Mouse (Mus musculus) kidney, adult 11 months (tissue): ENCODE measurements around the gene Rapgef5.

Experiments
- DNase-seq: peaks from one replicate; pipeline ENCODE4 v3.0.0; 2022

The Rapgef5 gene

DNA sequence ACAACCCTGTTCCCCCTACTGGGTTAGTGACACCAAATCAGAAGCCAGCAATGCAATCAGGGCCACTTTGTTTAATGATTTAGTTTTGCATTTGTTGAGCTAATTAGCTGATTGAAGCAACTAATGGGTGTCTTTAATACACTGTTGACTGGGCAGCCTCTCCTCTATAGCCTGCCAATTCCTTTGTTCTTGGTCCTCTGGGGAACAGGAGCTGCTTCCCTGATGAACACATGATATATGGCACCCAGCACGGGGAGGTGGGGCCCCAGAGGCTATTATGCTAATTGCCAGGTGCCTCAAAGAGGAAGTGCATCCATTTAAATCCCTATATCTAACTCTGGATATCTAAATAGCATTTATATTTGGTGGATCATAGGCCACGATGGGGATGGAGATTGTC lies 111.0 kb downstream of the Rapgef5 start:
- DNase-seq: no peak

DNA sequence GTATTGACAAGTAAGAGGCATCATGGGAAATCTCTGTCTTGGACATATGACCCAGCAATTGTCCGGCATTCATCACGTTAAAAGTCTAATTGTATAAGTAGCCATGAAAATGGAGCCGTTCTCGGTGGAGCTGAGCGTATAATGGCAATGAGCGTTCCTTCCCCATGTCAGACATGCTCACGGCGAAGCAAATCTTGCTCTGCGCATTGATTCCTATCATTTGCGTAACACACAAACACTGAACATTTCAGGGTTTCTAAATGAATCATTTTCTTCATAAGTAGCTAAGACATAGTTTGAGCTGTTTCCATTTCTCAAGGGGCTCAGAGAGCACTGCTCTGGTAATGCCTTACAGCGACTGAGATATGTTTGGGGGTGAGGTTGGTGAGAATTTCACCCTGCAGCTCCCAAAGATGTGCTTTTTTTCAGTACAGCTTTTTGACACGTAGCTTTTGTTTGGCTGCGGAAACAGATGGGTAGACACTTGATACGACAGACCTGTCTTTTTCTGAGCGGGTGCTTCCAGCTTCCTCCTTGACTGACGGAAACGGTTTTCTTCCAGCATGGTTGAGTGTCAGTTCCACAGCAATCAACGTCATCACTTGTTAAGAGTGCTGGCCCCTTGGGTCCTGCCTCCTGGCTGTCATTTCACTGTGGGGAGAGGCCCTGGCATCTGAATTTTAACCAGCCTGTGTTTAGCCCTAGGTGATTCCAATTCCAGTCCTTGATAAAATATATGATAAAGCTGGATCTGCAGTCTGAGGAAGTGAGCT lies 112.2 kb downstream of the Rapgef5 start:
- no peak for DNase-seq

DNA sequence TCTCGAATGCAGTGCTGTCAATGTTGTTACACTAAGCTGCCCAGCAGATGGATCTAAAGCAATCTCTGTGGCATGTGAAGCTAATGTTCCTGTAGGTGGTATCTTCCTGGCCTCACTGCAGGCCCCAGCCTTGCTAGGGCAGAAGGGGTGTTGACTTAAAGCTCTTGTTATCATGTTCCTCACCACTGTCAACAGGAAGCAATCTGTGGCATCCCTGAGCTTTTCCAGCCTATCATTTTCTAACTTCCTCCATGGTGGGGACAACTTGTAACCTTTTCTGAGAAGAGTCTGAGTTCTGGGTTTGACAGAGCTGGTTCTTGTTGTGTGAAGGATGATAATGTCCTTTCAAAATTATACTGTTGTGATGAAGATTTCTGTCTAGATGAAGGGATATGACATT lies 115.9 kb downstream of the Rapgef5 start:
- no peak for DNase-seq

DNA sequence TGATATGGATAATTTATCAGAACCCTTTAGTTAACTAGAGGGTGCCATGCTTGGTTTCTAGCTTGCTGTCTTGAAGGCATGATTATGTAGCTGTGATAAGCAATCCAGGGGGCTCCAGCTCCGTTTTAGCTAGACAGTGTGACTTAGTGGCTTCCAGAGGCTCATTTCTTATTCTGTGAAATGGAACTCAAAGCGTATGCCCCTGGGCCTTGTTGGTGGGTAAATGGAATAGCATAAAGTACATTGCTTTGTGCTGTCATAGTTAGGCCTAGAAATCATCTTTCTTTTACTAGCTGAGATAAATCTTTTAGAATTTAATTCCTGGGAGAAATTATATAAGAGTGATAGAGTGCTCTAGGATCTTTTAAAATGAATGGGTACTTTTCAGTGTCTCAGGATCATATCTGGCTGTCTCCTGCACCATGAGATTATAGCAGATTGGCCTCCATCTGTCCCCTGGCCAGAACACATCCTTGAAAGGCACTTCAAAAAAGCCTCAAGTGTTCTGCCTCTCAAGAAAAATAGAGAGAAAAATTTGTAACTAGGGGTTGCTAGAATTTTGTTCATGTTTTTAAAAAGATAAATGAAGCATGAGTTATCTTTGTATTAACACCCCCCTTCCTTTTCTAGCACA lies 120.0 kb downstream of the Rapgef5 start:
- no peak for DNase-seq

DNA sequence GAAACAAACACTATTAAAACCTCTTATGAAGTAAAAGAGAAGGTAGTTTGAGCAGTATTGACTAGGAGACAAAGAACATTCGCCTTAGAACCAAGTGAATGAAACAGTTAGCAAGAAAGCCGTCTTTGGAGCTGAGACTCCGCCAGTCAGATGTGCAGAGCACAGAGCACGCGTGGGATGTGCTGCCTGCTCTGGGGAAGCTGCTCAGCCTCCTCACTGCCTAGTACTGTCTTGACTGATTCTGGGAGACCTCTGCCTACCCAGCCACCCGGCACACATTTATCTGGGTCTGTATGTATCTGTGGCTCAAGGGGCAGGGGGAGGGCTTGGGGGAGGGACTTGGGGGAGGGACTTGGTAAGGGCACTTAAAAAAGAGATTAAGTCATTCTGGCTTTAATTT lies 120.7 kb downstream of the Rapgef5 start:
- no peak for DNase-seq

DNA sequence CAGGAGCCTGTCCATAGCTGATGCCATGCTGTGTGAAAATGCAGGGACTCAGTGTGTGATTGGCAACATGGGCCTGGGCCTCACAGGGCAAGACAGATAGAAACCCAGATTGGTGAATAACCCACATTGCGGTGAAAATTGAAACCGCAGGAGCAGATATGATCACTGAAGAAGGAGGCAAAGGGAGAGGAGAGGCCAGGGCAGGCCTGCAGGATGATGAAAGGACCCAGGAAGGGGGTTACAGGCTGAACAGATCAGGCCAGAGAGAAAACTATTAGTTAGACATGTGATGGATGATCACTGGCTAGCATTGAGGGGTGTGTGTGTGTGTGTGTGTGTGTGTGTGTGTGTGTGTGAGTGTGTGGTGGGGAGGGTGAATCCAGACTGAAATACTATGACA lies 122.6 kb downstream of the Rapgef5 start:
- no peak for DNase-seq

DNA sequence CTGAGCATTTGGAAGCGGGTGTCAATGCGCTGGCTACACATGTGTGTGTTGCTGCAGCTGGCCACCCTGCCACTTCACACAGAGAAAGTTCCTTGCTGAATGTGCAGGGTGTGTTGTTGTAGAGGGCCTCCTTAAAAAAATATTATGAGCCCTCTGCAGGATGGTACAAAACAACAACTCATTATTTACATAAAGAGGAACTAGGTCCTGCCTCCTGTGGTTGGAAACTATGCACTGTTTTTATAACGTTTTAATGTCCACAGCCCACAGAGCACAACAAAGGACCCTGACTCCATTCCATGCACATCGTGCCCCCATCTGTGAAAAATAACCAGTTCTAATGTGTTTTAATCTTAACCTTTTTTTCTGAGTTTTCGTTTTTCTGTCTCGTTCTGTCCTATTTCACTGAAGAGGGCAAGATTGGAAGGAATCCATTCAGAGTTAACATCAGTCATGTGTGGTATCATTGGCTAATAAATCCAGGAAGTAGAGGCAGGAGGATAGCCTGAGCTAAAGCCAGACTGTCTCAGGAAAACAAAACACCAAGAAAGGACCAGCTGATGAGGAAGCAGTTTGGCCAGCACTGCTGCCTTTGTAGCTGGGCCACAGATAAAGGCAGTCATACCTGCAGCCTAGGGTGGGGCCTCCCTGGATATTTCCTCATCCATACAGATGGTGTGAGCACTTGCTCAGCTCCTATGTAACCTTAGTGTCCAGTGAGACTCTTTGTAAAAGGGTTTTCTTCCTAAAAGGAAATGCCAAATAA lies 123.3 kb downstream of the Rapgef5 start:
- DNase-seq: no peak

DNA sequence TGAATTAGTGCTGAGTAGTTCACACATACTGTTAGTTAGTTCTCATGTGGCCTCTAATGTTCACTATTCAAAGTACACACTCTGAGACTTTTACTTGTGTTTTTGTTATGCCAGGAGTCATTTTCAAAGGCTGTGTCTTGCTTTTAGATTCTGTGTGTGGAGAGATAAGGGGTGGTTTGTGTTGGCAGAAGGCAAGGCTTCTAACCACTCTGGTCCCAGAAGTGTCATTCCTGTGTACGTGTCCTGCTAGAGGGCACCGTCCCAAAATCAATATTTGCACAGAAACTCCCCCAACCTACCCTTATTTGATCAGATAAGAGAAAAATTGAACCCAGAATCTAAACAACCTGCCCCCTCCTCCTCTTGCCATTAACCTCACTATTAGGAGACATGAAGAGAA lies 126.2 kb downstream of the Rapgef5 start:
- DNase-seq: no peak

DNA sequence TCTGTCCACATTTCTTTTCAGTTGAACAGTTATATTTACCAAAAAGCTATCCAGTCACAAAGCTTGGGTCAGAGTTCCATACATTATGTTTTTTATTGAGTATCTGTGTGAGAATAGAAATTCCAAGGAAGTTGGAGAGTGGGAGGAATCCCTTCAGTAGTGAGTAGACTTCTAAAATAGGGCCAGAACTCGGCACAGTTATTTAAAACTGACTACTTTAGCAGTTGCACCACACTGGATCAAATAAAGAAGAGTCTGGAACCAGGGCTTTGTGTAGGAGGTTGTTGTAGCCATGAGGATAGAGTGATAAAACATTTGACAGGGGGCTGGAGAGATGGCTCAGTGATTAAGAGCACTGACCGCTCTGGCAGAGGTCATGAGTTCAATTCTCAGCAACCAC lies 129.5 kb downstream of the Rapgef5 start:
- no peak for DNase-seq

DNA sequence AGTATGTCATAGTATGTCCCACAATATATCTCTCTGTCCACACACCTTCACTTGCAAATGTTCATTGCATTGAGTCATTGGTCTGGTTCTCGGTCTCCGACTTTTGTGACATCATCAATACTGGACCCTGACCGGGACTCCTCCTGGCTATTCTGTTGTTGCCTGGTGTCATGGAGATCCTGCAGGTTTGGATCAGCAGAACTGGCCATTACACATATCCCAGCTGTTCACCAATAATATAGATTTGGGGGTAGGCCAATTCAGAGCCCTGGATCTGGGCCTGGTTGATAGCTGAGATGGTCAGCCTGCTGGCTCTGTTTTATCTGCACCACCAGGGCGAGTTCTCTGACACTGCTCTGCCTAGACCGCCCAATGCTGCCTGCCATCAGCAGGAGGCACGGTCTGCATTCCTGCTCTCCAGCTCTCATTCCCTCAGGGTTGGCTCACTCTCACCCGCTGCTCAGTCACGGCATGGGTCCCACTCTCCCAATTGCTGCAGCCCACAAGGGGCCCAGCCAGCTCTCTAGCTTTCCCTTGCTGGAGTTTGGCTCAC lies 137.7 kb downstream of the Rapgef5 start:
- no peak for DNase-seq

DNA sequence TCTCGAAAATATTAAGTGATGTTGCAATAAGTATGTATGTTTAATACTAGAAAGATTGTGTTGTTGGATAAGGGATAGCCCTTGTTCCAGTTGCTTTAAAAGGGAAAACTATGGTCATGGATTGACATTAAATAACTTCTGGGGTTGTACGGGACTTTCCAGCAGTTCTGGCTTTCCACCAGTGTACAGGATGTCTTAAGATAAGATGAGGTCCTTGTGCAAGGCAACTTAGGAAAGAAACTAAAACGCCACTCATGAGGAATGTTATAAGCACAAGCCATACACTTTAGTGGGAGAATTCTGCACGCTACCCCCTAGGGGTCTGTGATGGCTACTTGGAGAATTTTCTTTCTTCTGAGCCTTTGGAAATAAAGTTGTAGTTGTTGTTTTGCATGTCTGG lies 140.7 kb downstream of the Rapgef5 start:
- DNase-seq: no peak

DNA sequence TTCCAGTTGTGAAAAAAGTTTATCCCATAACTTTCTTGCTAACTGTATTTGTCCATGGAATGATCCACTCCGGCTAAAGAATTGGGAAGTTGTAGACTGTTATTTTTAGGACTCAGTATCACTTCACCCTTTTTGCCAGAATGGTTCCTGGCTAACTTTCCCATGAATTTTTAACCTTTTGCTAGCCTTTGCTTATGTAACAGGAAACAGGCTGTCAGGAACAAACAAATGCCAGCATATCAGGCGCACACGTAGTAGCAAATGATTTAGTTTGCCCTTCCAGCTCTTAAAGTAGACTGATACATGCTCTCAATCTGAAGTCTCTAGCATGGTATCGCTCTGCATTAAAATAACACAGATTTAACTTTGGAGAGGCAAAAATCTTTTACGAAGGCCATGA lies 141.5 kb downstream of the Rapgef5 start:
- no peak for DNase-seq

DNA sequence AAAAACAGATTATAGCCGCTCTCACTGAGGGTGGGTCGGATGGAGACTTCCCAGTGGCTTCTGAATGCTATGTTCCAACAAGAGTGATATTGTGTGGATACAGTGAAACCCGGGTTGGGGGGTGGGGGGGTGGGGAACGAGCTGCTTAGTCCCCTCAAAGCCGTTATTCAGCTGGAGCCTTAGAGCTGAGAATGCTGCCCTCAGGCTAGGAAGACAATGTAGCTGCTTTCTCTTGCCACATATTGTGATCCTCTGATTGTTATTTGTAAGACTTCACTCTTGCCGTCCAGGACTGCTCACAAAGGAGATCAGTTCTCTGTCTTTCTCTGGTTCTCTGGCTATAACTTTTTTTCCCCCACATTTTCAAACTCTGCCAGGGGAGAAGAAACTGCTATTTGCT lies 142.5 kb downstream of the Rapgef5 start:
- no peak for DNase-seq

DNA sequence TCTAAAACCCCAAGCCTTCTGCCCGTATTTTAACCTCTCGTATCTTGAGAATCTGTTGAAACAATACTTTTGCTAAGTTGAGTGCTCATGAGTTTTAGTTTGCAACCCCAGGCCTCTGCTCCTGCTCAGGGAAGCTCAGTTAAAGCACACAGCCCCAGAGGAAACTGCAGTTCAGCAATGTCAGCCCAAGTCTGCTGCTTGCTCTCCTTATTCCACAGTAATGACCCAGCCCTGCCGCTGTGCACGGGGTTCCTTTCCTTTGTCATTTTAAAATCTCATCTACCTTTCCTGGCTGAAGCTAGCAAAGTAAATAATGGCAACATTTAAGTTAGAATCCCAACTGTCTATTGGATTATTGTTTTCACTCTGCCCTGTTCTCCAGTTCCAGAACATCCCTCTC lies 144.1 kb downstream of the Rapgef5 start:
- no peak for DNase-seq

DNA sequence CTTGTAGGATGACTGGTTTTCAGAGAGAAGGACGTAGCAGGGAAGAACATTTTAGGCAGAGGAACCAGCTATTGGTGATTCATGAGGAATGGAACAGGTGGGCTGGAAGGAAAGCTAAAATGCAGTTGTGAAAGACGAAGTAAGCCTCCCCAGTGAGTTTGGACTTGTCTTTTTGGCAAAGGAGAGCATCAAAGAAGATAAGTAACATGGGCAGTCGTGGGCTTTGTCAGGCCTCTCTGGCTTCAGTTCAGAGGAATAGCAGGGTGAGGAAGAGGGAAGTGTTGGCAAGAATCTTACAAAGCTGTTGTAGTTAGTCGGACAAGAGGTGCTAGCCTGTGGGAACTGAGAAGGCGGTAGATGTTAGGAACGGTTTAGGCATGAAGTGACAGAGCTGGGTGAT lies 145.6 kb downstream of the Rapgef5 start:
- no peak for DNase-seq

DNA sequence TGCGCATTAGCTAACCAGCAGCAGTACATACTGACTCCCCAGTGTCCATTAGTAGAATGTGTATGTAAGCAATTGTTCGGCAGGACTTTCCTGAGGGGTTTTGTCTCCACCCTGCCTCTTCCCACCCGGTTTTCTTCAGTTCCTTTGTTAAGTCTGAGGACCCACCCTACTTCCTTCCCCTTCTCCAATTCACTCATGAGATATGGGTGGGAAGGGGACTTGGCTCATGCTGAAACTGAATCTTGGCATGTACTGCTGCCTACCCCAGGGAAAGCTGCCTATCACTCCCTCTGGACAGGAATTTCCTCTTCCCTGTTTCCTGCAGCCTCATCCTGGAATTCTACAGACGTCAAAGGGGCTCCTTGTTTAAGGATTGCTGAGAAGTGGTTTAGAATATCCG lies 147.4 kb downstream of the Rapgef5 start:
- peak; percentile 70 for DNase-seq

DNA sequence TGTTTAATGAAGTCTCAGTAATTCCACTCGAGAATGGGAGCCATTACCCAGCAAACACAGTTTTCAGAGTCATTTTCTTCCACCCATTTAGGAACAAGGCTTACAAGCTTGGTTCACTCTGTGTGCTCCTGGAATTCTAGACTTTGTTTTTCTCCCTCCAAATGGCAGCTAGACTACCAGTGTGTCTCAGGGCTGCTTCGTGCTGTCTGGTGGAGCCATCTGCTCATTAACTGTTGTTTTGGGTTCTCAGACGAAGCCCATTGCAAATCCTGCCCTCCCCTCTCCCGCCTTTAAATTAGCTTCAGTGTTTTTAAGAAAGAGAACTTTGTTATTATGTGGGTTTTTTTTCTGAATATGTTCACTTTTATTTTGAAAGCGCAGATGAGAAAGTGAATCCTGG lies 148.4 kb downstream of the Rapgef5 start:
- no peak for DNase-seq

DNA sequence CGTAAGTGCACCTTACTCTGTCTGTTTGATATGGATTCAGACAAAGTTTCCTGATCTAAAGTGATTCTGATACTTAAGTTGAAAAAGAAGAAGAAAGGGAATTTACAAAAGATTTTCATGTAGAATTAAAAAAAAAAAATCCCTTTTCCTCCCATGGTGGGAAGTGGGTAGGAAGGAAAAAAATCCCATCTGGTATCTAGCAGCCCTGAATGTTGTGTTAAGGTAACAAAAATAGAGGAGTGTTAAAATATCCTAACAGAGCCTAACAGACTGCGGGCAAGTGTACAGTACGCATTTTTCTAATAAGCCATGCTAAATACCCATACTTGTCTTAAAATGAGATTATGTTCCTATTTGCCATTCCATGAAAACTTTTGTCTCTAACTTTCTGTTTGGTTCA lies 150.1 kb downstream of the Rapgef5 start:
- DNase-seq: no peak

DNA sequence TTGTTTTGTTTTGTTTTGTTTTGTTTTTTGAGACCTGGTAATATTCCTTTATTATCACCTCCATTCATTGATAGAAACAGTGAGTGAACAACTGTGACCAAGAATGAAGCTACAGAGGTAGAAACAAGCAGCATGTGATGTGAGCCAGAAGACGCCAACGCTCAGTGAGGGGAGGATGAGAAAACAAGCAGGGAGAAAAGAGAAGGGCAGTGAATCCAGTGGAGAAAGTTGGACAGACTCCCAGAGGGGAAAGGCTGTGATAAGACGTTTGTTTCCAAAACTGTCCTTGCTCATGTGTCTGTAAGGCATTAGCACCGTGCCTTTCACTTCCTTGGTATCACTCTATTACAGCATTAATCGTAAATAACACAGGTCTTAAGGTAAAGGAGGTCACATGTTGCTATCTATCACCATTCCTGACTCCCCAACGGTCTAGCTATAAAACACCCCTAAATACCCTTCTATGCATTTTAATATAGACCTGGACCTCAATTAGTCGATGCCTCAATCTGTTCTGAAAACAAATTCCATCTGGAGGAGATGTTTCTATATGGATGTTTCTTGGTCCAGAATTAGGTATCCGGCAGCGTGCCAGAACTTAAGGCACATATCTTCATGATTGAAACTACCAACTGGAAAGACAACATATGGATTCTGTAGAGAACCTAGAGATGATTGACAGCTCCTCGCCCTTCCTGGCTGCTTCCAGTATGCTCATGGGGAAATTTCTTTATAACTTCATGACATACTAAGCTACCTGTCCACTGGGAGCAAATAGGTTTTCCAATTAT lies 153.5 kb downstream of the Rapgef5 start:
- no peak for DNase-seq

DNA sequence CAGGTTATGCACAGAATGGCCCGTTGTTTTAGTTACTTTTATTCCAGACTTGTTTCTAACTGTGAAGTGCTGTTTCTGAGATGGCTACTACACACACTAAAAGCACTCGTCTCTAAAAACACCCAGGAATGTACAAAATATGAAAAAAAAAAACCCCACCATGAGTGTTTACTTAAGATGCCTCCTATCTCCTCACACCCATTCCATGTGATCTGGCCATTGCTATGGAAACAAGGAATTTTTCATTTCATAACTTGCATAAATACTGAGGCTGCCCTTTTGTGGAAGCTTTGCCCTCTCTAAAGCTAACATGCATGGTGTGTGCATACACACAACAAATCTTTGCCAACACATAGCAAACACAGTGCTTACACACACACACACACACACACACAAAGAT lies 156.9 kb downstream of the Rapgef5 start:
- DNase-seq: no peak

DNA sequence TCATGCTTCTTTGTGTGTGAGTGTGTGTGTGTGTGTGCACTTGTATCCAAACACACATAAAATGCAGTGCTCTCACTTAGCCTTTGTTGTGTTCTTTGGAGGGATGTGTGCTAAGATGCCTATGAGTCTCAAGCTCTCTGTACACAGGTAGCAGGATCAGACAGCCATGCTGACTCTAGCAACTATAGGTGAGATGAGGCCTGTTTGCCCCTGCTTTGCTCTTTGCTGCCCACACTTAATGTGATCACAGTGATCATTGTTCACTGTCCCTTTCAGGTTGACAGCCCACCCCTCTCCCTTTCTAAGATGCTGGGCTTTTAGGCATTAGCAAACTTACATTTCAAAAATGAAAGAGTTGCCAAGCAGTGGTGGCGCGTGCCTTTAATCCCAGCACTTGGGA lies 158.2 kb downstream of the Rapgef5 start:
- DNase-seq: no peak

DNA sequence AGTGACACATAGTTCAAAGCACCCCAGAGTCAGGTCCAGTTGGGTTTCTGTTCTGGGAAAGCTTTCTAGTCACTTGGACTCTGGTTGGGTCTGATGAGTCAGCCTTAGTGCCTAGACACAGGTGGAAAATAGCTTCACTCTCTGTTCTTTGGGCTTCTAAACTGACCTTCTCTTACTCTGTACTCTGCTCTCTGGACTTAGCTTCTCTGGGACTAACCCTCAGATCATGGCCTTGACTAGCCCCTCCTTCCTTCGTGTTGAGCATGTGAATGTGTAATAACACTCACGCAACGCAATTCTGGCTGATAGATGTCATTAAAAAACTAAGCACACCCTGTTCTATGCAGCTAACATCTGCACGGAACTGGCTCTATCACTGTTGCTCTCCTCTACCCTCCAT lies 160.0 kb downstream of the Rapgef5 start:
- no peak for DNase-seq

DNA sequence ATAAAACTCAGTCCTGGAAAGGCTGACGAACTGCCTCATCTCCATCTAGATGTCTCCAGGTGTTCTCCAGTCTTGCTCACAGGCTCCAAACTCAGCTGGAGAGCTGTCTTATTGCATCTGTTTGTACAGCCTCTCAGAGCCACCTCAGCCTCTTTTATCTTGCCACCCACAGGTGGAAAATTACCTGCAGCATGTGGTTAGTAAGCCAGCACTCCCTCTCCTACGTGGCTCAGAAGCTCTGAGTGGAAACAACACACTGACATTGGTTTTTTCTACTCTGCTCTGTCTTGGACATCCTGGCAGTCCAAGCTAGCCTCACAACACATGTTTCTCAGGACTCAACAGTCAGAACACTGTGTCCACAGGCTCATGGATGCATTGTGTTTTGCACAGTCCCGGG lies 162.6 kb downstream of the Rapgef5 start:
- no peak for DNase-seq
